Mouse (Mus musculus) embryonic facial prominence, embryonic 10.5 days (tissue): ENCODE data around the gene Nfyc. TPM values are rescaled to one million over a fixed set of nuclear protein-coding genes. Genes with fewer than 3 reads are reported as not detected.

ENCODE experiments used
- DNase-seq: peaks from one replicate; pipeline ENCODE4 v3.0.0-alpha.2; 2017; ENCODE audit warnings: low spot score
- H3K27ac ChIP-seq: fragments of 300-500 bp; sonication (generic); replicated peaks from 2 replicates; pipeline ENCODE4 v1.5.1; 2016; ENCODE audit warnings: mild to moderate bottlenecking
- H3K27me3 ChIP-seq: fragments of 300-500 bp; sonication (generic); replicated peaks from 2 replicates; pipeline ENCODE4 v1.6.1; 2016; ENCODE audit warnings: low read depth, mild to moderate bottlenecking; ENCODE audit not compliant: poor library complexity, severe bottlenecking
- H3K36me3 ChIP-seq: fragments of 300-500 bp; sonication (generic); replicated peaks from 2 replicates; pipeline ENCODE4 v1.6.1; 2016; ENCODE audit warnings: mild to moderate bottlenecking, moderate library complexity
- H3K4me1 ChIP-seq: fragments of 300-500 bp; sonication (generic); 2 replicates; pipeline ENCODE4 v1.6.1; 2016
- H3K4me3 ChIP-seq: fragments of 300-500 bp; sonication (generic); 2 replicates; pipeline ENCODE4 v1.5.1; 2016; ENCODE audit warnings: mild to moderate bottlenecking, moderate library complexity
- H3K9me3 ChIP-seq: fragments of 300-500 bp; sonication (generic); 2 replicates; pipeline ENCODE4 v1.6.1; 2016; ENCODE audit warnings: mild to moderate bottlenecking
- WGBS: fragments of 180-500 bp; shearing (Covaris S2); methylation state at CpG from one replicate; pipeline ENCODE4 v1.1.7; 2016; 5-methylcytosine and 5-hydroxymethylcytosine counted together
- polyA plus RNA-seq: library from polyadenylated mRNA; unstranded; fragments of >200 nt; fragmentation: Nextera tagmentation; extraction: Ambion mirVana; gene quantifications from 2 replicates; pipeline ENCODE4 v1.2.1, GENCODE M21; 2016

The Nfyc gene
- polyA plus RNA-seq, 1 experiment from 2014 or later, result 126 TPM

- Histone ChIP-seq H3K27ac (peak within 1 kb of the TSS; percentile 69), H3K36me3 (no peaks in the 10 kb centered on the region), H3K27me3 (peaks cover 74% of the 10 kb centered on the region), H3K4me1 (peaks cover 23% of the 10 kb centered on the region), H3K9me3 (peaks cover 7% of the 10 kb centered on the region; the same call in 1 of the 2 replicates), H3K4me3 (peak within 1 kb of the TSS; percentile 74)
- 1% methylated on average over 68 of the region's 68 CpGs for WGBS
- DNase-seq, result peak; percentile 80
Measured at GRCm38 (mm10) chr4:120854588-120855319, 23.4 kb upstream of the Nfyc start, which contains the start of gene Rims3. Gene Rims3, plus strand, starts transcription at chr4:120854816.

- Histone ChIP-seq H3K4me3 (no peak overlapping the region), H3K36me3 (no peaks in the 10 kb centered on the region), H3K4me1 (peaks cover 12% of the 10 kb centered on the region), H3K9me3 (peaks cover 7% of the 10 kb centered on the region; the same call in 1 of the 2 replicates), H3K27me3 (peaks cover 55% of the 10 kb centered on the region), H3K27ac (no peak overlapping the region)
- 5% methylated on average over 10 of the region's 10 CpGs for WGBS
- peak; percentile 78 for DNase-seq
Measured at GRCm38 (mm10) chr4:120850946-120851345, 19.6 kb upstream of the Nfyc start.

GRCm38 (mm10) chr4:120849451-120849850 lies 18.1 kb upstream of the Nfyc start:
- Histone ChIP-seq H3K9me3 (peaks cover 4% of the 10 kb centered on the region; the same call in 1 of the 2 replicates), H3K27ac (no peak overlapping the region)

GRCm38 (mm10) chr4:120848909-120849308 lies 17.5 kb upstream of the Nfyc start:
- Histone ChIP-seq H3K4me3 (no peak overlapping the region), H3K4me1 (no peaks in the 10 kb centered on the region), H3K9me3 (no peaks in the 10 kb centered on the region), H3K36me3 (no peaks in the 10 kb centered on the region), H3K27ac (no peak overlapping the region), H3K27me3 (peaks cover 34% of the 10 kb centered on the region)
- DNase-seq, result no peak
- WGBS, result 78% methylated on average over 6 of the region's 6 CpGs

More at GRCm38 (mm10) chr4:120849451-120849850, 18.1 kb upstream of the Nfyc start:
- DNase-seq, result no peak
- peaks cover under 1% of the 10 kb centered on the region; the same call in 1 of the 2 replicates for H3K4me1 ChIP-seq
- no peak overlapping the region for H3K4me3 ChIP-seq
- no peaks in the 10 kb centered on the region for H3K36me3 ChIP-seq
- WGBS, result 74% methylated on average over 11 of the region's 11 CpGs
- peaks cover 40% of the 10 kb centered on the region for H3K27me3 ChIP-seq

GRCm38 (mm10) chr4:120845098-120845497 lies 13.7 kb upstream of the Nfyc start:
- H3K27ac ChIP-seq, result no peak overlapping the region
- H3K4me1 ChIP-seq, result no peaks in the 10 kb centered on the region
- WGBS, result 78% methylated on average over 4 of the region's 4 CpGs
- no peak for DNase-seq
- H3K9me3 ChIP-seq, result no peaks in the 10 kb centered on the region
- H3K27me3 ChIP-seq, result peaks cover 7% of the 10 kb centered on the region
- H3K4me3 ChIP-seq, result no peak overlapping the region
- H3K36me3 ChIP-seq, result no peaks in the 10 kb centered on the region

GRCm38 (mm10) chr4:120844423-120845082 lies 13.2 kb upstream of the Nfyc start:
- no peak overlapping the region for H3K4me3 ChIP-seq
- 64% methylated on average over 7 of the region's 7 CpGs for WGBS
- no peaks in the 10 kb centered on the region for H3K36me3 ChIP-seq
- peaks cover 7% of the 10 kb centered on the region for H3K27me3 ChIP-seq
- H3K9me3 ChIP-seq, result no peaks in the 10 kb centered on the region
- H3K4me1 ChIP-seq, result peaks cover 4% of the 10 kb centered on the region; the same call in 1 of the 2 replicates
- no peak for DNase-seq
- no peak overlapping the region for H3K27ac ChIP-seq

- Histone ChIP-seq H3K4me3 (no peak overlapping the region), H3K27me3 (no peaks in the 10 kb centered on the region), H3K4me1 (peaks cover 4% of the 10 kb centered on the region; the same call in 1 of the 2 replicates), H3K9me3 (no peaks in the 10 kb centered on the region), H3K36me3 (no peaks in the 10 kb centered on the region), H3K27ac (no peak overlapping the region)
- DNase-seq, result no peak
- 85% methylated on average over 3 of the region's 3 CpGs for WGBS
Measured at GRCm38 (mm10) chr4:120841342-120841741, 10.0 kb upstream of the Nfyc start.

GRCm38 (mm10) chr4:120830767-120831166 lies 605 bp downstream of the Nfyc start:
- H3K36me3 ChIP-seq, result no peaks in the 10 kb centered on the region
- no peak overlapping the region for H3K4me3 ChIP-seq
- no peaks in the 10 kb centered on the region for H3K27me3 ChIP-seq
- no peaks in the 10 kb centered on the region for H3K9me3 ChIP-seq
- H3K4me1 ChIP-seq, result no peaks in the 10 kb centered on the region
- no peak for DNase-seq
- WGBS, result 77% methylated on average over 5 of the region's 5 CpGs
- H3K27ac ChIP-seq, result no peak overlapping the region

- WGBS, result 92% methylated on average over 6 of the region's 6 CpGs
- Histone ChIP-seq H3K4me1 (peaks cover 9% of the 10 kb centered on the region), H3K27me3 (no peaks in the 10 kb centered on the region), H3K27ac (no peak overlapping the region), H3K9me3 (no peaks in the 10 kb centered on the region), H3K4me3 (peak overlapping the region; percentile 85; the same call in 1 of the 2 replicates), H3K36me3 (peaks cover 8% of the 10 kb centered on the region)
- DNase-seq, result no peak
Measured at GRCm38 (mm10) chr4:120826418-120826817, 5.0 kb downstream of the Nfyc start.

- peaks cover 8% of the 10 kb centered on the region for H3K36me3 ChIP-seq
- H3K27ac ChIP-seq, result peak overlapping the region; percentile 100
- H3K4me1 ChIP-seq, result peaks cover 9% of the 10 kb centered on the region
- H3K4me3 ChIP-seq, result peak overlapping the region; percentile 85
- H3K27me3 ChIP-seq, result no peaks in the 10 kb centered on the region
- peak; percentile 99 for DNase-seq
- H3K9me3 ChIP-seq, result no peaks in the 10 kb centered on the region
- WGBS, result 1% methylated on average over 55 of the region's 55 CpGs
Measured at GRCm38 (mm10) chr4:120825577-120826326, 5.6 kb downstream of the Nfyc start.

- Histone ChIP-seq H3K4me1 (peaks cover 9% of the 10 kb centered on the region), H3K27me3 (no peaks in the 10 kb centered on the region), H3K9me3 (no peaks in the 10 kb centered on the region), H3K36me3 (peaks cover 8% of the 10 kb centered on the region), H3K27ac (peak overlapping the region; percentile 100), H3K4me3 (peak overlapping the region; percentile 85)
- under 1% methylated on average over 53 of the region's 53 CpGs for WGBS
- peak; percentile 97 for DNase-seq
Measured at GRCm38 (mm10) chr4:120825100-120825553, 6.2 kb downstream of the Nfyc start.

- 95% methylated on average over 2 of the region's 2 CpGs for WGBS
Measured at GRCm38 (mm10) chr4:120822191-120822911, 9.0 kb downstream of the Nfyc start.

More at GRCm38 (mm10) chr4:120822191-120822911, 9.0 kb downstream of the Nfyc start:
- no peak overlapping the region for H3K27ac ChIP-seq
- H3K36me3 ChIP-seq, result peaks cover 15% of the 10 kb centered on the region
- peaks cover 16% of the 10 kb centered on the region for H3K4me1 ChIP-seq
- H3K4me3 ChIP-seq, result no peak overlapping the region
- DNase-seq, result no peak
- no peaks in the 10 kb centered on the region for H3K27me3 ChIP-seq
- no peaks in the 10 kb centered on the region for H3K9me3 ChIP-seq
